Mouse (Mus musculus) bone marrow macrophage, adult 2 months (primary cell): ENCODE measurements around the gene Agfg2.
A peak's percentile ranks its signal among the peaks of the same experiment; 100 is the strongest.

Experiments used
- CTCF ChIP-seq: IDR thresholded peaks from 2 replicates; pipeline ENCODE4 v1.5.1; 2012; ENCODE audit warnings: low read depth, mild to moderate bottlenecking, low read length, moderate library complexity
- POLR2A ChIP-seq: IDR thresholded peaks from 2 replicates; pipeline ENCODE4 v1.6.1; 2012; ENCODE audit warnings: mild to moderate bottlenecking, low read depth, low read length, borderline replicate concordance

DNA sequence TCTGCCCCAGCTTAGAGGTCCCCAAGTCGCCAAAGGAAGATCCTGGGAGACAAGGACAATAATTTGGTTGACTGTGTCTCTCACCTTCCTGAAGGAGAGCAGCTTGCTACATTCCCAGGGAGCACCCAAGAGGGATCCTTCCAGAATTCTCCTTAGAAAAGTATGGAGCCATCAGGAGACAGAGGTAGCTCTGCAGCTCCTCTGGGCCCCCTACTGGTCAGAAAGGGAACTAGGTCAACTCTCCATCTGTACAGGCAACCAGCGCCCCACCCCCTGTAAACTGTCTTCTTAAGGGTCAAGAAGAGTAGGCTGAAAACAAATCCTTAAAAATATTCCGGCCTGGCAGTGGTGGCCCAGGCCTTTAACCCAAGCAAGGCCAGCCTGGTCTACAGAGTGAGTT, 32.1 kb downstream of the Agfg2 start:
- TF ChIP-seq CTCF, result peak; percentile 77
- no peak for TF ChIP-seq POLR2A
